Mouse (Mus musculus) brown adipose tissue, adult 24 weeks (tissue): ENCODE data around the gene Cdrt4. TPM values are rescaled to one million over a fixed set of nuclear protein-coding genes. Genes with fewer than 3 reads are reported as not detected.

Source experiments
- H3K27ac ChIP-seq: fragments of 200-500 bp; replicated peaks from 2 replicates; pipeline ENCODE4 v1.5.1; 2012; ENCODE audit warnings: low read depth, mild to moderate bottlenecking, low read length
- H3K4me1 ChIP-seq: fragments of 200-500 bp; 2 replicates; pipeline ENCODE4 v1.6.1; 2012; ENCODE audit warnings: low read length, mixed read lengths; ENCODE audit not compliant: control insufficient read depth, insufficient read depth, insufficient read length
- H3K4me3 ChIP-seq: fragments of 200-500 bp; 2 replicates; pipeline ENCODE4 v1.5.1; 2012; ENCODE audit warnings: low read depth, mild to moderate bottlenecking, low read length, moderate library complexity; ENCODE audit not compliant: insufficient read depth
- polyA plus RNA-seq: library from polyadenylated mRNA; stranded (reverse); fragments of >200 nt; gene quantifications from 2 replicates; pipeline ENCODE4 v1.2.4, GENCODE M21; 2012; ENCODE audit not compliant: missing spikeins, insufficient read depth, insufficient read length

The Cdrt4 gene
- polyA plus RNA-seq, 1 experiment, result not detected

DNA sequence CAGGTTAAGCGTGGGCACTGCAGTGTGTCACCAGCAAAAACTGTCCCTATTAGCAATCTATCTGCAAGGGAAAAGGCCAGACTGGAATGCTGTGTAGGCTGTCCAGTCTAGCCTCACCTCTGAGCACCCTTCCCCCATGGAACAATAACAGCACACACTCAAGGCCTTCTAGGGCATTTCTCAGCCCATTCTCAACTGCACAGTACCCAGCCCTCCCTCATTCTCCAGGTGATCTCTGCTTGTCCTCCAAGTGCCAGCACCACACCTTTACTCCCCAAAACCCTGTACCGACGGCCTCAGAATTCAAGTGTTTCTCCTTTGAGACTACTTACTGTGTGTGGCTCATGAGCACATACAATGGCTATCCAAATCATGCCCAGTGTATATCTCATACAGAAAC is 77.1 kb downstream of the Cdrt4 start:
- H3K4me1 ChIP-seq, result no peaks in the 10 kb centered on the region
- no peak overlapping the region for H3K27ac ChIP-seq
- no peak overlapping the region for H3K4me3 ChIP-seq

- no peak overlapping the region for H3K27ac ChIP-seq
Measured at GRCm38 (mm10) chr11:63029148-63029714, 78.2 kb downstream of the Cdrt4 start.

GRCm38 (mm10) chr11:63029721-63030120 is 78.7 kb downstream of the Cdrt4 start:
- Histone ChIP-seq H3K4me3 (no peak overlapping the region), H3K27ac (no peak overlapping the region), H3K4me1 (no peaks in the 10 kb centered on the region)

More at GRCm38 (mm10) chr11:63029148-63029714, 78.2 kb downstream of the Cdrt4 start:
- H3K4me3 ChIP-seq, result no peak overlapping the region
- H3K4me1 ChIP-seq, result no peaks in the 10 kb centered on the region

GRCm38 (mm10) chr11:63035420-63036211 is 84.6 kb downstream of the Cdrt4 start:
- Histone ChIP-seq H3K4me3 (no peak overlapping the region), H3K4me1 (no peaks in the 10 kb centered on the region), H3K27ac (no peak overlapping the region)

- Histone ChIP-seq H3K4me1 (no peaks in the 10 kb centered on the region), H3K4me3 (no peak overlapping the region), H3K27ac (no peak overlapping the region)
Measured at GRCm38 (mm10) chr11:63040002-63040661, 89.1 kb downstream of the Cdrt4 start.

Other genes starting within 250 kb of the Cdrt4 start
- gene Zfp287, start 219.3 kb upstream of the Cdrt4 start, polyA plus RNA-seq, result 0.46 and 0.91 TPM in 2 replicates
- gene Gm10428, start 198.1 kb upstream of the Cdrt4 start, polyA plus RNA-seq, result not detected in 2 replicates
- 1.1 TPM in 1 of 2 replicates, not detected in the other for gene Zfp286, start 161.7 kb upstream of the Cdrt4 start, polyA plus RNA-seq
- gene Trim16, start 131.0 kb upstream of the Cdrt4 start, polyA plus RNA-seq, result 12.2 and 19.9 TPM in 2 replicates
- 0.55 TPM in 1 of 2 replicates, not detected in the other for gene Fbxw10, start 104.1 kb upstream of the Cdrt4 start, polyA plus RNA-seq
- gene Tvp23b, start 71.7 kb upstream of the Cdrt4 start, polyA plus RNA-seq, result 16.4 and 28.5 TPM in 2 replicates
- gene Tekt3, start 110.5 kb downstream of the Cdrt4 start, polyA plus RNA-seq, result not detected in 2 replicates
- 51.2 and 71.0 TPM in 2 replicates for gene Pmp22, start 177.8 kb downstream of the Cdrt4 start, polyA plus RNA-seq